Mouse (Mus musculus): ENCODE measurements around the gene Med18.

Med18 gene

DNA sequence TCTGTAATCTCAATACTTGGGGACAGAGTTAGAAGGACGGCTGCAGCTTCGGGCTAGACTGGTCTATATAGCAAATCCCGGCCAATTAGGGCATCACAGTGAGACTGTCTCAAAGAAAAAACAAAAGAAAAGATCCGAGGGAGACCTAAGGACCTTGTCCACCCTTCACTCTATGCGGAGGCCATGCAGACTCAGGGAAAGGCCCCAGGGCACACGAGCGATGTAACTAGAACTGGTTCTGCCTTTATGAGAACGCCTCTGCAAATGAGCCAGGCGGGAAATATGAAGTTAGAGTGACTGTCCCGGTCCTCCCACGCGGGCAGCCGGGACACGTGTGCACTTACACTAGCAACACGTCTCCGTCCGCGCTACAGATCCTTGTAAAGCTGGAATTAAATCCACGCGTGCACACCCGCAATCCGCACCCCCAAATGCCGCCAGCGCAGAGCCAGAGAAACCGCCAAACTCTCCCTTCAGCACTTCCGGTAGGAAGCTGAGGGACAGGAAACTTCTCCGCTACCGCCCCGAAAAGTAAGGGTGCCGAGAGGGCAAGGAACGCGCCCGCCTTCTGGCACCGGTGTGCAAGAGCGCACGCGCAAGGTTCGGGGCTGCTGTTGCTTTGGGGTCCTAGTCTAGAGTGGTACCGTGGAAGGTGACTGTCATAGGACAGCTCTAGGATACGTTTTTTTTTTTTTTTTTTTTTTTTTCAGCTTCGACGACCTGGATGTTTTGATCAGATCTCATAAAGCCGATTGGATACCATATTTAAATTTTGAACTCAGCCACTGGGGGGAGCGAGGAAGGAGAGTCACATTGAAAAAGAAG, at the start of gene Med18:
TSS of gene Med18 (minus strand) at position 492 of the 825 bp plus-strand sequence.
- peak; percentile 95 for DNase-seq (ENCODE audit: low spot score)

DNA sequence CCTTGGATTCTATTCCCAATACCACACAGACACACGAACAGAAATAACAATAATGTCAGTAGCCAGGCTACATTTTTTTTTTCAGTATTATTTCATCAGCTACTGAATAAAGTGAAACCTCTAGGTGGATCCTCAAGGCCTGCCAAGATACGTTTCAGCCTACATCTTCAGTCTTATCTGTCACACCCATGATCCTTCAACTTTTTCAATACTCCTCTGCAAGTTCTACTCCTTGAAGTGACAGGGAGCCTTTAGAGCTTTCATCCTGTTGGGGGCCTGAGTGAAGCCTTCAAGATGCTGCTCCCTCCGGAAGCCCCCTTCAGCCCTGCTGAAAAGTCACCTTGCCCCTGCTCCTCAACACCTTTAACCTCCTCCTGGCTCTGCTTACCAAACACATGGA, 48.4 kb upstream of the Med18 start:
- no peak for DNase-seq (ENCODE audit: low spot score)

DNA sequence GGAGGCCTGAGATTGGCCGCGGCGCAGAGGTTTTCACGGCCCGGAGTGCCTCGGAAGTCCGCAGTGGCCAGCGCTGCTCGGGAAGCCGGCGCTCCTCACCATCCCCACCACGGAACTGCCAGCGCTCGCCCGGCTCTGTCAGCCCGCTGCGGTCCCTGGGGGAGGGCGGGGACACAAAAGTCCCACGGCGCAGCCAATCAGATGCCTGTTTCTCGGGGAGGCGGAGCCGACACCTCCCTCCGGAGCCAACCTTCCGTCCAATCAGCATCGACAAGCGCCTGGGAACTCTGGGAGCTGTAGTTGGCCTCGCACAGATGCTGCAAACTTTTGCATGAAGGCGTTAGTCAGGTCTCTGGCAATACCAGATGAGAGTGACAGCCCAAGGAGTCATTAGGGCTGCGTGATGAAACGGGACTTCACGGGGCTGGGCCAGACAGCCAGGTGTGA, 46.7 kb upstream of the Med18 start, which contains the start of gene Sesn2:
TSS of gene Sesn2 (minus strand) at position 150 of the 447 bp plus-strand sequence.
- DNase-seq (ENCODE audit: low spot score), result peak; percentile 99

DNA sequence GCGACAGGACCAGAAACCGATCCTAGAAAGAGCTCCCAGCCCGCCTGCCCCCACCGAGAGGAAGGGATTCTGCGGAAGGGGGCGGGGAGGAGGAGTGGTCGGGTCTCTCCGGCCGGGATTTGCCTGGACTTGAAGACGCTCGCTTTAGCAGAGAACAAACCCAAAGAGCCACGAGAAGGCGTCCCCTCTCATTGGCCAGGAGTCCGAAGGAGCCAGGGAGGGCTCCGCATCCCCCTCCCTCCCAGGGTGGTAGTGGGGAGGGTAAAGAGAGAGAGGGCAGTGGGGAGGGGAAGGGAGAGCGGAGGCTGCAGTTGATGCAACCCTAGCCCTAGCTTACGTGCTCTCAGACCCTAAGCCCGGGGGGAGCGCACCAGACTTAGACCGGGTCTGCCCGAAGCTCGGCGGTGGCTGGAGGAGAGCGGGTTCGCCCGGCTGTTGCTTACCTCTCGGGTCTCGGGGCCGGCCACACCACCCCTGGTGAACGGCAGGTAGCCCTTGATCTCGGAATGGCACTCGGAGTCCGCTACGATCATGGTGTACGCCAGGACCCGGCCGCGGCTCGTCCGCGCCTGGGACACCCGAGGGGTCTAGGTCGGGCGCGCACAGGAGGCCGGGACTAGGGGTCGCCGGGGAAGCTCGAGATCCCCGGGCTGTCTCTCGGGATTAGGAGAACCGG, 46.0 kb upstream of the Med18 start:
- DNase-seq (ENCODE audit: low spot score), result peak; percentile 79

DNA sequence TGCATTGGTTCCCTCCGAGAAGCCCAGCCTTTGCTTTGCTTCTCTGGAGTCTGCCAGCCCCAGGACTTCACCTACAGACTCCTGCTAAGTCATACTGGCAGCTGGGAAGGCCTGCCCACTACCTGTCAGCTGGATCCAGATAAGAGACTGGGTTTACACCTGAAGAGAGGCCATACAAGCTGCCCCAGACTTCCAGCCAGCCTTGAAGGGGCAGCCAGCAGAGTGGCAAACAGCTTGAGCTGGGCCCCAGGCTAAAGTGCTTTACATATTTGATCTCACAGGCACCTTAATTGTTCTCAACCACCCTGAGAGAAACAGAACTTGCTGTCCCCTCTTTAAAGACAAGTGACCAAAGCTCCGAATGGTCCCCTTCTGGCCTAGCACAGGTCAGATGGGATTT, 43.5 kb upstream of the Med18 start:
- no peak for DNase-seq (ENCODE audit: low spot score)

DNA sequence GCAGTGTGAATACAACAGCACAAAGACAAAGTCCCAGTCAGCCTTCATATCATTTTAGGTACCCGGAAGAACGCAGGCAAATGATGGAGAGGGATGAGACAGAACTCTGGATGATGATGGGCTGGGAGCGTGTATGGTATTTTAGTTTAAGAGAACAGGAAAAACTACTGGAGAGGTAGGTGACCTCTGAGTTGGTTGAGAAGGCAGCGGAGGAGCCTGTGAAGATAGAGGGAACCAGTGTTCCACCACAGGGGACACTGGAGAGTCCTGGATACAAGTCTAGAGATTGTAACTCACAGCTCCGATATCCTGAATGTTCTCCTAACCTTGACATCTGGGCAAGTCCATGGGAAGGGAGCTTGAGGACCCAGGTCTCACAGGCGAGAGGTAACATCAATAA, 42.5 kb upstream of the Med18 start:
- DNase-seq (ENCODE audit: low spot score), result no peak

DNA sequence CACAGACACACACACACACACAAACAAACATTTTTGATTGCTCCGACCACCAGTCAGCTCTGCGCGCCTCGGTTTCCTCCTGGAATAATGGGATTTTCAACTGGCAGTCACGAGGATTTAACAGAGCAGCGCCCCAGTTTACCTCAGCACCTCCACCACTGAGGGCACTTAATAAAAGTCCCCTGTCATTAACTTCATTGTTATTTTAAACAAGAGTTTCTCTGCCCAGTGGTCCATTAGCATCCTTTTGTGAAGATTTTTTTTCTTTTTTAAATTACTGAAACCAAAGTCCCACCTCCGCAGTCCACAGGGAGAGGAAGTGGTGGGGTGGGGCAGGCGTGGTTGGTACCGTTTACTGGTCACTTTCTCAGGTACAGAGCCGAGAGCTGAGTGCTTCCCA, 42.1 kb upstream of the Med18 start:
- DNase-seq (ENCODE audit: low spot score), result no peak

DNA sequence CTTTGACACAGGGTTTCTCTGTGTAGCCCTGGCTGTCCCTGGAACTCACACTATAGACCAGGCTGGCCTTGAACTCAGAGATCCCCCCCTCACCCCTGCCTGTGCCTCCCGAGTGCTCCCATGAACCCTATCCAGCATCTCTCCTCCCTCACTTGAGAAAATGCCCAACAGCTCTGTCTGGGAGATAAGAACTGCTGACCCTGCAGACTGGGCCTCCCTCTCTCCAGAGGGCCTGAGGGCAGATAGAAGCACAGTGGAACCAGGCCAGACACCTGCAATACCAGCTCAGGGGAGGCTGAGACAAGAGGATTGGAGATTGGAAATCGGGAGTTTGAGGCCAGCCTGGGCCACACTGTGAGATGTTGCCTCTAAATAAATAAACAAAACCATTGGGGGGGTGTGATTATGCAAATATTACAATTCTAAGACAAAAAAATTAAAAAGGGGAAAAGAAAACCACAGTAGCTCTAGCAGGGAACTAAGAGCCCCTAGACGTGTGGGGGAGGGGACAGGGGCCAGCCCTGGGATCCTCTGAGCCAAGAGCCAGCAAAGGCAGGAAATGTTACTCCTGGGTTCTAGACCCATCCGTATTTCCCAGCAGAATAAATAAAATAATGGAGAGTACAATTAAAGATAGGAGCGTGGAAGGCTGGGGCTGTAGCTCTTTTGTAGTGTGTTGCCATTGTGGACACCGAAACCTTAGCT, 41.5 kb upstream of the Med18 start:
- DNase-seq (ENCODE audit: low spot score), result no peak

DNA sequence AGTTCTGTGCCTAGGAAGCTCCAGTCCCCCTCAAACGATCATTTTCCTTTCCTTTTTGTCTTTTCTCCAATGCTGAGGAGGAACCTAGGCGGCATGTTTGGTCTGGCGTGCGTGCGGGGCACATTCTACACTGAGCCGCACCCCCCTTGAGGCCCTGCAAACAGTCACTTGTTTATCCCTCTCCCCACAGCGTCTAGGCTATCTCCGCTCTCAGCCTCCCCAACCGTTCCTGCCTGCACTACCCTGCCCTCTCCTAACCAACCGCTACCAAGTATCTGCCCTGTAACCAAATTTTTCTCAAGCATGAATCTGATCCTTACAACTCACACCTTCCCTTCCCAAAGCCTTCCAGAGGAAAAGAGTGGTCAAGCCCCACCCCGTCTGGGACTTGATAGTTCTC, 39.6 kb upstream of the Med18 start:
- no peak for DNase-seq (ENCODE audit: low spot score)

DNA sequence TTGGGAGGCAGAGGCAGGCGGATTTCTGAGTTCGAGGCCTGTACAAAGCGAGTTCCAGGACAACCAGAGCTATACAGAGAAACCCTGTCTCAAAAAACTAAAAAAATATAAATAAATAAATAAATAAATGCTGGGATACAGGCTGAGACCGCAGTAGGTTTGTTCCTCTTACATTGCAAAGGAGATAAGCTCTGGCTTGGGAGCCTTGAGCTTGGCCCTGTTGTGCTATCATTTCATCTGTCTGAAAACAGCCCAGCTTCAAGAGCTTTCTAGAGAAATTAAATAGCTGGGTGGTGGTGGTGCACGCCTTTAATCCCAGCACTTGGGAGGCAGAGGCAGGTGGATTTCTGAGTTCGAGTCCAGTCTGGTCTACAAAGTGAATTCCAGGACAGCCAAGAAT, 37.9 kb upstream of the Med18 start:
- no peak for DNase-seq (ENCODE audit: low spot score)

DNA sequence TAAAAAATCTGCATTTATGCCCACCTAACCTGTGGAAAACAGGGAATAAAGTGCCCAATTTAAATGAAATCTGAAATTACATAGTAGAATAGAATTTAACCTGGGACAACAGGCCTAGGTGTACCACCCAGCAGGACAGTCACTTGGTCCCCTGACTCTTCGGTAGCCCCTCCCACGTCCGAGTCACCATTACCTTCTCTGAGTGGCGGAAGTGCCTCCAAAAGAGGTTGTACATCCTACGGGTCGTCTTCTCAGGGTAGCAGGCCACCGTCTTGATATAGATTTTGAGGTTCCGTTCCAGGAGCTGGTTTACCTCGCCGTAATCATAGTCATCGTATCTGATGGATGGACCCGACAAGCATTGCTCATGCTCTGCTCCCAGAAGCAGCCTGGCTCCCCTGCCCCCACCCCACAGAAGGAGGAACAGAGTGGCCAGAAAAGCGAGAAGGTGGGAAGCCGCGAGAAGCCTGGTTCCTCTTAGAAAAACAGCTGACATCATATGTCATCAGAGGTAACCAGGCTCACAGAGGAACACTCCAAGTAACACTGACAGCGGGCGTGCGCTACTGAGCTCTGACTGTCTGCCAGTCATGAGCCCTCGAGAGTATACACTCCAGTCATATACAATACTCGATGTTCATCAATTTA, 30.7 kb upstream of the Med18 start:
- DNase-seq (ENCODE audit: low spot score), result no peak

DNA sequence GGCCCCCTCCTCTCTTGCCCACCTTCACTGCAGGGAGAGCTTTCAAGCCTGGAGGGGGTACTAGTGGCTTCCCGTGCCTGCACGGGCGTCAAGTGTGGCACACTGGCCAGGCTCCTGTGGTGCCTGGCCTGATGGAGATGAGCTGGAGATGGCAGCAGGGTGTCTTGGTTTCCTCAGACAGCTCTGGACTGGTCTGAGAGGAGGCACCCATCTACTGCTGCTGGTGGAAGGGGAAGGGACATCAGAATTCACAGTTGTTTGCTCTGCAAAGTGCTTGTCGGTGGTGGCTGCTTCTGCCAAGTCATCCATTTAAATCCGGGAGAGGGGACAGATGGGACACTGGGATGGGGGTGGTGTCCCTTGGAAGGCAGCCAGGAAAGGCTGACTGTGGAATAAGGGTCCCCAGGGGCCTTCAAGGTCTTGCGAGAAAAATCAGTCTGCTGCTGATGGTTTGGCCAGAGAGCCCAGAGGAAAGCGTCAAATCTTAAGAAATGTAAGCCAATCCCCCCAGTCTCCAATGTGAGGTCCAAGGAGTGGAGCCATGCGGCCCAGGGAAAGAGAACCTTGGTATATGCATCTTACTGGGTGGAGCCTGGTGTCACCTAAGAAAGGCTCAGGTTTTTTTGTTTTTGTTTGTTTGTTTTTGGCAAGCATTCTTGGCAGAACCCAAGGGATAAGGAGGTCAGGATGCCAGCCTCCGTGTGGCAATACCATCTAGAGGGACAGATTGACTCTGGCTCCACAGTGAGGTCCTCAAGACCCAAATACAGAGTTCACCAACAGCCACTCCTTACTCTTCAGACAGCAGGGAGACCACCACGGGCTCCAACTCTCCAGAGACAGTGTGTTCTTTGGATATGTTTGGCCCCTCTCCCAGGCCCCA, 28.7 kb upstream of the Med18 start:
- peak; percentile 47 for DNase-seq (ENCODE audit: low spot score)

DNA sequence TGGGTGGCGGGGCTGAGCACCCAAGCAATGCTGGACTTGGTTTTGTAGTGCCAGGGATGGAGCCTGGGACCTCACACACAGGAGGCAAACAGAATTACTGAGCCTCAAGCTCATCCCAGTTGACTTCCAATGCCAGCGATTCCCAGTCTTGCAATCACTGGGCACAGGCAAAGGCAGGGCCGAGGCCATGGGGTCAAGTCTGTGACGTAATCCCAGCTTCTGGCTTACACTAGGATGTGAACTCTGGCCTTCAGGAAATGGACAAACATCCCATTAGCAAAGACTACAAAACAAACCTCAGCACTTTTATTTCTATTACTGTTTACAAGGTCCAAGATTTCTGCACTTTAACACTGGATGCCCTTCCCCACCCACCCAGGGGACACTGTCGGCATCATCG, 28.0 kb upstream of the Med18 start:
- no peak for DNase-seq (ENCODE audit: low spot score)

DNA sequence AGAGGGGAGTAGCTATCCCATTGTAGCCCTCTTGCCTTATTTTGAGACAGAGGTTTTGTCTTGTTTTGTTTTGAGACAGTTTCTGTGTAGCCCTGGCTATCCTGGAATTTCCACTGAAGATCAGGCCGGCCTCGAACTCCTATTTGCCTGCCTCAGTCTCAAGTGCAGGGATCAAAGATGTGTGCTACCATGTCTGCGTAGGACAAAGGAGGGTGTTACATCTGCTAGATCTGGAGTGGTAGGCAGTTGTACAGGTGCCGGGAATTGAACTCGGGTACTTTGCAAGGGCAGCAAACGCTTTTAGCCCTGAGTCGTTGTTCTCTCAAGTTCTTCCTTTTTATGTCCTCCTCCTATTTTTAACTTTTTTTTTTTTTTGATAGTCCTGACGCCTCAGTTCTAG, 27.3 kb upstream of the Med18 start:
- no peak for DNase-seq (ENCODE audit: low spot score)

DNA sequence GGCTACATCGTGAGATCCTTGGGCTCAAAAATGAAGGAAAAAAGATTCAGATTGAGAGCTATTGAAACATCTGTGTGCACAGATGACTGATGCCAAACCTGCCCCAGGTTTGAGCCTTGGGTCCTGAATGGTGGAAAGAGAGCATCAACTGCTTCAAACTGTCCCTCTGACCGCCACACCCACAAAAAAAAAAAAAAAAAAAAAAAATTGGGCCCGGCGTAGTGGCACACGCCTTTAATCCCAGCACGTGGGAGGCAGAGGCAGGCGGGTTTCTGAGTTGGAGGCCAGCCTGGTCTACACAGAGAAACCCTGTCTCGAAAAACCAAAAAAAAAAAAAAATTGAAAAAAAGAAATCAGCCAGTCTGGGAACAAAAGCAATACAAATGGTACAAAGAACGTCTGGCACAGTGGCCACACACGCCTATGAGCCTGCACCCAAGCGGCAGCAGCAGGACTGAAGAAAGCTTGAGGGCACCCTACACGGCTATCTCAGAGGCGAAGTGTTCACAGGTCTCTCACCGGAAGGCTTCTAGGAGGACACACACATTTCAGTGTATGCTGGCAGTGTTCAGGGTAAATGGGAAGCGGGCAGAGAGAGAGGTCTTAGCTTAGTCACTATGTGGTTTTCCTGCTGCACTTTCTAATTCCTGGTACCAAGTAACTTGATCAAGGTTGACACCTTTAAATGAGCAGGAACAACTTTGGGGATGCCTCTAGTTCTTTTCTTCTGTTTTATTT, 26.7 kb upstream of the Med18 start:
- no peak for DNase-seq (ENCODE audit: low spot score)

DNA sequence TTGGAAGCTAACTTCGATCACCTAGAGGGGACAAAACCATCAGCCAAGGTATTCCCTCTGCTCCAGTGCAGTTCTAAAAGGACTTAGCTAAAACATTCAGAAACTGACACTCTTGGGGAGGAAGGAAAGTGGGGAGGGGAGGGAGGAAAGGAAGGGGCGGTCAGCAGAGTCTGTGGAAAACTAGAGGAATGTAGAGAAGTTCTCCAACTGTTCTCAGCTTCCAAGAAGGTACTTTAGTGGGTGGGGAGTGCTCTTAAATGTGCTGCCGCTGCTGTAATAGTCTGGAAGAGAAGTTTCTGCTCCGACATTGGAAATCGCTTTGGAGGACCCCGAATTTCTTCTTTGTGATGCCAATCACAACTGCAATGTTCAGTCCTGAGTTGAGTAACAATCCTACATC, 25.3 kb upstream of the Med18 start:
- no peak for DNase-seq (ENCODE audit: low spot score)

DNA sequence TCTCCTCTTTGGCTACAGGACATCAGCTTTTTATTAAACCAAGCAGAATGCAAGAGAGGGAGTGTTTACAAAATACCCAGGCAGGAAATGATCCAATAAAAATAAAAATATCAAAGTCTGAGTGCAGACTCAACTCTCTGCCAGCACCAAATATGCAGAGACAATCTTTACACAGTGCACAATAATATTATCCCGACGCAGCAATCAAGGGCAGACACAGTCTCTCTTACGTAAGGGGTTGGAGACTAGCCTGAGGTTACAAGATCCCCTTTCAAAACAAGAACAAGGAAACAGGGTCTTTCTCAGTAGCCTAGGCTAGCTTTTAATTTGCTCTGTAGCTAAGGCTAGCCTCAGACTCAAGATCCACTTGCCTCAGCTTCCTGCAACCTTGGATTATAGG, 24.8 kb upstream of the Med18 start:
- DNase-seq (ENCODE audit: low spot score), result no peak

DNA sequence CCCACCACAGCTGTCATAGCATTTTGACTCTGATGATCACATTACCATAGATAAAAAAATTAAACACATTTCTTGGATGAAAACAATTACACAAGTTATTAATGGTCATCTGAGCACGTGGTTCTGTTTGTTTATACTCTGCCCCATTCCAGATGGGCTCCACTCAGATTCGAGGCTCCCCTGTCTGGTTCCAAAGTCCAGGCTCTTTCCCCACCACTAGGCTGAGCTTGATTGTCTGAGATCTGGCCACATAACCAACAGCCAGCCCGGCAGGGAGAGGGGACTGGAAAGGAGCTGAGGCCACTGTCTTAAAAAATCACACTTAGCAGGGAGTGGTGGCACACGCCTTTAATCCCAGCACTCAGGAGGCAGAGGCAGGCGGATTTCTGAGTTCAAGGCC, 21.1 kb upstream of the Med18 start:
- no peak for DNase-seq (ENCODE audit: low spot score)

DNA sequence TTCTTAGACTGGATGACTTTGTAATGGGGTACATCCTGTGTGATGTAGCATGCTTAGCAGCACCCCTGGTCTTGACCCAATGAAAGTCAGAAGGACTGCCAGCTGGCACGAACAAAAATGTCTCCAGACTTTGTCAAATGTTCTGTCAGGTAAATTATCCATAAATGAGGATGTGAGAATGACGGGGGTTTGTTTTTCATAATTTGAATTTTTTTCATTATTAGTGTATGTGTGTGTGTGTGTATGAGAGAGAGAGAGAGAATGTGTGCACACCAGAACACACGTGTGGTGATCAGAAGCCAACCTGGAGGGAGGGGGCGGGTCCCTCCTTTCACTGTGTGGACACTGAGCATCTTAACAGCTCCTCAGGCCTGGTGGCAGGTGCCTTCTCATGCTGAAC, 20.5 kb upstream of the Med18 start:
- DNase-seq (ENCODE audit: low spot score), result no peak

DNA sequence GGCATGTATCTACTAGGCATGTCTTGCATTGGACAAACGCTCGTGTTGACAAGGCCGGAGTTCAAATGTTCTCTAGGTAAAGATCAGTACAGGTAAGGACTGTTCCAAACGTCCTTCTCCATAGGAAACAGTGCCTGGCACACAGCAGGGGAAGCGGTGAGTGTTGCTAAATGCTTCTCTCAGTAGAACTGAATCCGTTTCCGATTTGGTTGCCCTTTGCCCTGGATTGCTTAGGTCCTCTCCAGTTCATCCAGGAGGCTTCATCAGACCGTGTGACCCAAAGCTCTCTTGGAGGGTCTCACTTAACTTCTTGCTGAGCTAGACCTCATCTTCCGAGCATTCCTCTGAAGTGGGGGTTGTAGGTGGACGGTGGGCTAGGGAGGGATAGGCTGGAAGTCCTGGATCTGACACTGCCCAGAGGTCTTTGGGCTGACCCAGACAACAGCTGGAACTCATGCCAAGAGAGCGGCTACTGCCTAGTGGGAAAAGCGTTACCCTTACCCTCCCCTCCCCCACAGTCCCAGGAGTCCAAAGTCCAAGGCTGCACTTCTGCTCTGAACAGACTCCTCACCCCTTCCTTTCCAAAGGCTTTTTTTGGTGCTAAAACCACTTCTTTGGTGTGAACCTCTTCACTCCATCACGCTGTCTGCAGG, 19.4 kb upstream of the Med18 start:
- no peak for DNase-seq (ENCODE audit: low spot score)
